Mouse (Mus musculus) mesoderm, embryonic 11.5 days (tissue): ENCODE measurements at regions not wholly inside any gene's neighbourhood (a gene's known extent, or its start where the extent isn't known, plus 50 kb on each side); places are given as distances from the start of the nearest gene placed in this dataset.

Experiments used
- DNase-seq: peaks from one replicate; pipeline ENCODE4 v3.0.0-alpha.2; 2012; ENCODE audit warnings: low read depth, low spot score

DNA sequence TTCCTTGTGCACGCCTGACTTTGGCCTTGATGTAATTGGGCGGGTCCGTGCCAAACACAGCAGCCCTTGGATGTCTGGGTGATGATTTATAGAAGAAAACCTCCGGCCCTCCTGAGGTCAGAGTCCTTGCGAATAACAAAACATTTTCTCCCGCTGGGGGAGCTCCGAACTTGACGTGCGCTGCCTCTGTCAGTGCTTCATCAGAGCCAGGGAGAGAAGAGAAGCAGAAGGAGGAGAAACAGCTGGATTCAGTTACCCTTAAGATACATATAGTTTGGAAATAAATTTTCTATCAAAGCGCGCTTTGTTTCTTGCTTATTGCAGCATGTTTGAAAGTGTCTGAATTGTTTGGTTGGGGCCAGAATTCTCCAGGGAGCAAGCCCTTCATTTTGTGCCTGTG, 225.2 kb upstream of the Myocd start:
- DNase-seq = peak; percentile 74

DNA sequence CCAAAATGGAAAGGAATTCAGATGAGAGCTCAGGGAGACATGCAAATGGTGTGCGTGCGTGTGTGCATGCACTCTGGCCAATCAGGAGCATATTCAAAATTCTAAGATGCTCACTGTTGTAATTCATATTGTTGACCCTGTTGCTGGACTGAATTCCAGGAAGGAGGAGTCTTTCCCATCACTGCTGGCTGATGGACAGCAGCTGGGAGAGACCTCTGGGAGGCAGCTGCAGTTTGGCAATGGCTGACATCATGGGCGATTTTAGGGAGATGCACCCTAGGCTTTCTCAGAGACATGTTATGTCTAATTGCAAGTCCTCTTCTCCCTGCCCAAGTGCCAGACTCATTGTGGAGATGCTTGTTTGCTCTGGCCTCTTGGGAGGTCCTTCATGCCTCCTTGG, 220.6 kb upstream of the Myocd start:
- no peak for DNase-seq

DNA sequence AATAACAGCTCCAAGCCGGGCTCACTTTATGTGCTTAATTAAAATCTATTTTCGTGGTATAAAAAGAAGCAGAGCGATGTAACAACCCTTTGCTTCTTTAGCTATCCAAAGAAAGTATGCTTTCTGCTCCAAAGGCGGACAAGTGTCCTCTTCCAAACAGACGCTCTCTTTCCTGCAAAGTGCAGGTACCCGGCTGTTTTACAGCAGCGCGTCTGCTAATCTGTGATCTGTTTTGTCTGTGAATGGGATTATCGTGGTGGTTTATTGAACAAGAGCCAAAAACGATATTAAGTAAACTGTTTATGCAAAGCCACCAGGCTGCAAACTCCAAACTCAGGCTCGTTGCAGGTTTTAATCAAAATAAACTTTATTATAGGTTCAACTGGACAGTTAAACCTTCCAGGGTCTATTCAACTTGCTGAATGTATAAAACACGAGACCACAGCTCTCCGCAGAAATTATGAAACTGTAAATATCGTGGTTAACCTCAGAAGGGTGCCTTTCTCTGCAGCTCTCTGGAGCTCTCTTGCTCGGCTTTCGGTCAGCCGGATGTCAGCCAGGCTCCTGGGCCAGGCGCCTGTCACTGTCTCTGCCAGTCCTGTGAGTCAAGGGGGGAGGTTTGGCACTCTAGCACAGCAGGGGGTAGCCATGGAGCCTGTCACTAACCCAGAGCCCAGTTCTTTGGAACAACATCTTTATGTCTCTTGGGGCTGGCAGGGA, 206.2 kb upstream of the Myocd start:
- DNase-seq = no peak

DNA sequence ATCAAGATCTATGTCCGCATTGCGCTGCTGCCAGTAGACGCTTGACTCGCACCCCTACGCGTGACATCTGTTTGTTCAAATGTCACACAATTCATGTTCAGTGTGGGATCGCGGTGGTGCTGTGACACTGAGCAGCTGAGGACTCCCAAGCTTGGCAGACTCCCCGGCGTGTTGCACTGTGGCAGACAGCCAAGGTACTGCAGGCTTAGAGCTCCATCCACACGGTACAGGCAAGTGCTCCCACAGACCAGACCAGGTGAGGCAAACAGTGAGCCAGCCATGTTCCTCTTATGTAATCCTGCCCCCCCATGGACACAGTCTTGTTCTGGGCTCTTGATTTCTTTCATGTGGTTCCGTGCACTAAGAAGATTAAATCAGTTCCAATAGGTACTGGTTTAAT, 205.5 kb upstream of the Myocd start:
- no peak for DNase-seq

DNA sequence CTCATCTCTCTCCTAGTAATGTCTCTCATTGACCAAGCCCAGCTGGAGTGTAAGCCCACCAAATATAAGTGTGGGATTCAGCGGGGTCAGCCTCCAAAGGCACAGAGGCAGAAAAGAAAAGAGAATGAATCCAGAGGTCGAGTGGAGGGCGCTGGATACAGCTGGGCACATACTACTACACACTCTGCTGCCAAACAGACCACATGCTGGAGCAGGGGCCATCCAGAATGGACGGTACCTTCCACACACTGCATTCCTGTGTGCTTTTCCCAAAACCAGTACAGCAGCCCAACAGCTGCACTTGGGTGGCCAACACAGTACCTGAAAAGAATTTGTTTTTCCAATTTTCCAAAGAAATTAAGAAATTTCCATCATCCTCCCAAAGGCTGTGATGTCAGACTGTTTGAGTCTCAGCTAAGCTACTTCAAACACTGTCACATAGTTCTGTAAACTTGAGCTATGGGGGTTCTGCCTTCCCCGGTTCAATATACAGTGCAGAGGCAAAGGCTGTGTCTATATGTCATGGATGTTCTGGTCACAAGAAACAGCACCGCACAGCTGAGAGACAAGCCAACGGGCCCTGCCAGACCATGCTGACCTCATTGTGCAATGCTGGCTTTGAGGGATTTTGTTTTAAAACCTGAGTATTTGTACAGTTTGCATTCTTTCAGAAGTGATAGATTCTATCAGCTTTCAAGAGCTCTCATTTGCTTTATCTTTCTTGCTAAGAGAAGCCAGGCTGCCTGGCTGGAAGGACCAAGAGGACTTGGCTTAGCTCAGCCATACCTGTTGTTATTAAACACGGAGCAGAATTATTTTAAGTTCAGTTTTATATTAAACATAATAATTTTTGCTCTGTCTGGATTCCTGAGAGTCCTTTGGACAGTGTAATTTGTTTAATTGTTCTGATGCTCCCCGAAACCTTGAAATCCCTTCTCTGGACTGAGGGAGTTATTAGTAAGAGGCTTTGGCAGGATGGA, 200.3 kb upstream of the Myocd start:
- no peak for DNase-seq

DNA sequence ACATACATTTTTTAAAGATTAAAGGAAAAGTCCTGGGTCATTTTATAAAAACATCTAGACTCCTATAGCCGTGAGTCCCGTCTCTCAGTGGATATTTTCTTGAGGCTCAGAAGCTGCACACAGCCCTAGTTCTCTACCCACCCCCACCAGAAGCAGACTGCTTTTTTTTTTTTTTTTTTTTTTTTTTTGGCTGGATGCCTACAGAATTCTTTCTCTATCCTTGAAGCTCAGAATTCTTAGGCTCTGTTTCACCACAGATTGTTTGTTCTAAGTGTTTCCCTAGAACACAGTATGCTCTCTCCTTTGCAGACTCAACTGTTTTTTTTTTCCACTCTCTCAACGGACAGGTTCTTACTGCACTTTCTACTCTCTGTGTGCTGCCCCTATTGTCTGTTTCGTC, 191.3 kb upstream of the Myocd start:
- DNase-seq = no peak

DNA sequence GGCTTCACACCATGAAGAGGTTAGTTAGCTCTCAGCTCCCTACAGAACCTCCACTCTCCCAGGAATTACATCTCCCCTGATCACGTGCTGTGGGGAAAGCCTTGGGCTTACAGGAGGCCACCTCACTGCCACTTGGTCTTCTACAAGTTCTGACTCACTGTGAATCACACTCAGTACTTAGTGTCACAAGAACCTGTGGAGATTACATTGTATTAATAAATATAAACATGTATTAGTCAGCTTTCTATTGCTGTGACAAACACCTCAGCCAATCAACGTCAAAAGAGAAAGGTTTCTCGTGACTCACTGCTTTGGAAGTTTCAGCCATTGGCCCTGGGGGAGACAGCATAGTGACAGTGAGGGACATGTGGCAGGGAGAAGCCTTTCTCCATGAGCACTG, 178.6 kb upstream of the Myocd start:
- no peak for DNase-seq

DNA sequence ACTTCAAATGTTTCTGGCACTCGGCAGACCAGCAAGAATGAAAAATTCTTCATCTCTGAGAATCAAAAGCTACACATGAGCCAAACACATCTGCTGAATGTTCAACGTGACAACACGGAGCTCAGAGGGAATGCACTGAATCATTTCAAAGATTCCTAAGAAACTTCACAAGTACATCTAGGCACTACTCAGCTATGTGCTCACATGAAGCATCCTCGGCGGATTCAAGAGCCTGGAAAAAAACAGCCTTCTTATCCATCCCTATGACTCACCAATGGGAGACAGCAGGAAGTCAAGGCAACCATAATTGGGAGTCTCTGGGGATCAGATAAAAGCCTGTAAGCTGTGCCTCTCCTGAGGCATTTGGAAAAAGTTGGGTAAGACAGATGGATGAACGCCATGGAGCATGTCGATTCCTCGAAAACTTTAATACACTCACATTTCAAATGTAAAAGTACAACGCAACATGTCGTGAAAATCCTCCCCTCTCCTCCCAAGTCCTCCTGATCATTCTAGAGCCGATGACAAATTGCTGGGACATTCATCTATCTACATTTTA, 173.8 kb upstream of the Myocd start:
- no peak for DNase-seq

DNA sequence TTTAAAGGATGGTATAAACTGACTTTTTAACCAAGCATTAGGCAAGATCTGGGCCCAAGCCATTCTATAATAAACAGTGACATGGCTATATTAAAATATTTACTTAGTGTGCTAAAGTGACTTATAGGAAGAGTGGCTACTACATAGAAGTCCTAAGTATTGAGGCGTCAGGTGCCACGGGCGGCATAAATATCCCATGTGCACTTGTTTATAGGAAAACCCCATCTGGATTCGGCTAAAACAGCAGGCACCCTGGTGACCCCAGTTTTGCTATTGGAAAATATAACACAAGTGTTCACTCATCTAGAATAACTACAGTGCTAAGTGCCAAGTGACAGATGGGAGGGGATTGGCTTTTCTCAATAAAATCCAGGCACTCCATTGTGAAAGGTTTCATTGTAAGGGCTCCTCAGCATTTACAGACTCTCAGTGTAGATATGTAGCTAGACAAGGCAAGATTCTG, 165.9 kb upstream of the Myocd start:
- DNase-seq = no peak

DNA sequence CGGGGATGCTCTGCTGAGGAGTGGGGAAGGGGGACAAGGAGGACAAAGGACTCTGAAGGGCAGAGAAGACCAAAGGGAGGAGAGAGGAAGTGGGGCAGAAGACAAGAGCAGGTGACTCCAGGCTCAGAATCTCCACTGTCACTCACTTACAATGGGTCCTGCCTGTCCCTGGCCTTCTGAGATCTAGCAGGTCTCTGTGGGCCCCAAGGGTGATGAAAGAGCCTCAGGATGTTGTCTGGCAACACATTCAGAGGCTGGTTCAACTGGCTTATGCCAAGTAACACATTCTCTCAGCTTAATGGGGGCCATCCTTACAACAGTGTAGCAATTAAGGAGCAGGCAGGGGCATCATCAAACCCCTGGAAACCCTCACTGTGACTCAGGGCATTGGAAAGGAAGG, 152.1 kb upstream of the Myocd start:
- DNase-seq = no peak

DNA sequence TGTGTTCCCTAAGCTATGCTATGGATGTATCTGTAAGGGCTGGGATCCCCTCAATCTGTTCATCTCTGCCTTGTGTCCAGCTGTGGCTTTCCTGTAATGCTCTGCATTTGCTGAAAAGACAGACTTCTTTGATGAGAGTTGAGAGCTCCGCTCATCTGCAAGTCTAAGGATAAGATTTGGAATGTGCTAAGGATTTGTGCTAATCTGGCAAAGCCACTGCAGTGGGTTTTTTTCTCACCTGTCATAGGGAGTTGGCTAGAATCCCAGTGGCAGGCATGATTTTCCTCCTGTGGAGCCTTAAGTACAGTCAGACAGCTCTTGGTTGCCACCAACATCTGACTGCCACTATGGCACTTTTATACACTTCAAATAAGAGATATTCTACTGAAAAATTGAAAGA, 138.8 kb upstream of the Myocd start:
- no peak for DNase-seq

DNA sequence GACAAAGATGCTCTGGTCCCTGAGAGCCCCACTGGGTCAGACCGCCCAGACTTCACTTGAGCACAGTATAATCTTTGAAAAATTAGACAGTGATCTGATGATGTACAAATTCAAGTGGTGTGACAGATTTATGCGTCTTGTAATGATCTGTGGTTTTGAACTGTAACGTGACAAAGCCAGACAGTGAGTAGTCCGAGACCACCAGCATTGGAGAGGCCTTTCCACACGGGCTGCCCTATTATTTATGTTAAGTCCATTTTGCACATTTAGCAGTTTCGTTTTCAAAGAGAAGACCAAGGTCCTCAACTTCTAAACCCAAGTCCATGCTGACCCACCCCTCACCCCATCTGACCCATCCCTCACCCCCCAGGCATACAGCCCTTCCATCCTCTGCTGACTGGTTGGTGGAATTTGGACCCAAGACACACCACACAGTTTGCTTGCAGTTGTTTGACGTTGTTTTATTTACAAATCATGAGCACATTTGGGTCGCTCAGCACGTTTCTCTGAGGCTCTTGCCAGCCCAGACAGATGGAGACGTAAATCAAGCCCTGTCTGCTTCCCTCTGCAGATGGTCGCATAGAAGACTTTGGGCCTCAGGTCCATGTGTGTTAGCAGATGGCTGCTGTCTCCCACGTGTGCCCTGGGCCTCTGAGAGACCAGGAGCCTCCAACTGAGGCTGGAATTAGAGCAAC, 132.8 kb upstream of the Myocd start:
- DNase-seq = peak; percentile 50

DNA sequence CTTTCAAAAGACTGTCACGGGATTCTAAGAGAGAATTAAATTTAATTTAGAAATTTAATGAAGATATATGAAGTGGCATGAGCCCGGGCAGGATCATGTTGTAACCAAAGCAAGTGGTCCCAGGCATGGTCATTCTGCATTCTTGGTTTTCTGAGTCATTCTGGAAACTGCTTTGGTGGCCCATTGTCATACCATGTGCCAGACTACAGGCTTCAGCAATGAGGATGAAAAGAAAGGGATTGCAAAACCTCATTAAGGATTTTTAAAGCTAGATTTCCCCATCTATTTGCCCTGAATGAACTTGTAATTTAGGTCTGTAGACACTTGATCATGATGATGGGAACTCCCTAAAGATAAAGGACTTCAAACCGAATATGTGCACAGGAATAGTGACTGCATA, 119.4 kb upstream of the Myocd start:
- DNase-seq = no peak

DNA sequence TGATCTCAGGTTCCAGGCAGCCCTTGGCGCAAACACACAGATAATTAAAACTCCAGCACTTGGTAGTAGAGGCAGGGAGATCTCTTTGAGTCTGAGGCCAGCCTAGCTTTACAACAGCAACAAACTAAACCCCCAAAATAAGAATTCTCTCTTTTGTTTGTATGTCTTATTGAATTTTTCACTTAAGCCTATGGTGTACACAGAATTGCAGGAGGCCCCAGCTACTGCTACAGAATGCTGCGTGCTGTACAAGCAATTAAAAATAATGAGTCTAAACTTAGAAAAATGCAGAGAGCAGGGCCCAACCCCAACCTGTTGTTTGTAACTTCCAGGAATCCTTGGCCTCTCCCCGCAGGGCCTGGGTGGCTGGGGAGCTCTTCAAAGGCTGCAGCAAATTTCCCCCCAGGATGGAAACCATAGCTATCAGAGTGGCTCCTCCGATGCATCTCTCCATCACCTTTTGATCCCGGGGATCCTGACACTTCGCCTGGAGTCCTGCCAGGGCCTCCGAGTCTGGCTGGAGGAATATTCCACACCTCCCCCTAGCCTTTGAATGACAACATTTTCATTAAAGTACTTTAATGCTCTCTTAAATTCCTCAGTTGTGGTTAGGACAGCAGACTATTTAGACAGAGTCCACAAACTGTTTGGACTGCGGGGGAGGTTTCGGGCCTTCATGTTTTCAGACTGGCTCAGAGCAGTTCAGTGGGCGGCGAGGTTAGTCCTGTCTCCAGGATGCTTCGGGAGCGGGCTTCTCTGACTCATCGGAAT, 116.7 kb upstream of the Myocd start:
- DNase-seq = peak; percentile 6

DNA sequence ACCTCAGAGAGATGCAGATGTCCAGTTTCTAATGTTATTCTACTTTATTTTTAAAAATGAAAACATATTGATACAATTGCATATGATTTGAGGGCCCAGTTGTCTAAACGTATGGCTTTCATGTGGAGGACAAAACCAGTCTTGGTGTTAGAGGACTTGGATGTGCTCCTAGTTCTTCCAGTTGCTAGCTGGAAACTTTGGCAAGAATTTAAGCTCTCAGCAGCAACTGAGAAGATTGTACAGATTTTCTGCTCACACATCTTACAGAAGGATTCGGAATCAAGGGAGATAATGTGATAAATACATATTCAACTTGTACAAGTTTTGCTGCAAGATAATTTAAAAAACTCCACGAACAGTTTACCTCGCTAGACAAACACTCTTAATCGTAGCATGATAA, 105.6 kb upstream of the Myocd start:
- DNase-seq = no peak

DNA sequence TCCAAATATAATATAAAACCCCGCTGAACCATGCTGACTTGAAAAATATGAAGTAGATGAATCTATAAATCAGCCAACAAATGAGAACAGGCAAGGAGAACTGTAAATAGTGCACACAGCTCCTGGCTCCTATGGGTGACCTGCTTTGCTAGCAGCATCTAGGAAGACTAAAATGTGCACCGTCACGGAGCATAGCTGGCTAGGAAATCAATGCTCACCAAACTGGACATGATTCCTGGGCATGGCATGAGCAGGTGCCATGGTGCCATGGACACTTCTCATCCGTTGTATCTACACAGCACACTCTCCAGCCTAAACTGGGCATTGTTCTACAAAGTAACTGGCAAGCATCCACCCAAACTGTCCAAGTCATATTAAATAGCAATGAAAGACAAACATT, 103.3 kb upstream of the Myocd start:
- no peak for DNase-seq

DNA sequence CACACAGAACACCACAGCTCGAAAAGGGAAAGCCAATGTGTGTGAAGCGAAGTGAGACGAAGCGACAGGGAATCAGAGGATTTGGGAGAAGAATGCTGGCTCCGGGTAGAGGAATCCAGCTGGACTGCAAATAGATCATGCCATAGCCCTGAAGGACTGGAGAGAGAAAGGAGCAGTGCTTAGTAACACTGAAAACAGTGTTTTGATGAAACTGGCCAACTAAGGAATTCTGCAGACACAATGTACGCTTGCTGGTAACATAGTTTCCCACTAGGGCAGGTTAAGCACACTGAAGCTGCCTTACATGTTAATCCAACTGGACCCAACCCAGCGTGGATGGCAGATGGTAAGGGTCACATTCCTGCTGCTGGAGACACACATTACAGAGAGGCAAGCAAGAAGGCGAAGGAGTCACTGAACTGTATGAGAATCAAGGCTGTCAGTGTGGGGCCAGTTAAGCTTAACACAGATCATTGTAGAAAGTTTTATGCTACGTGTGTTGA, 102.6 kb upstream of the Myocd start:
- no peak for DNase-seq

DNA sequence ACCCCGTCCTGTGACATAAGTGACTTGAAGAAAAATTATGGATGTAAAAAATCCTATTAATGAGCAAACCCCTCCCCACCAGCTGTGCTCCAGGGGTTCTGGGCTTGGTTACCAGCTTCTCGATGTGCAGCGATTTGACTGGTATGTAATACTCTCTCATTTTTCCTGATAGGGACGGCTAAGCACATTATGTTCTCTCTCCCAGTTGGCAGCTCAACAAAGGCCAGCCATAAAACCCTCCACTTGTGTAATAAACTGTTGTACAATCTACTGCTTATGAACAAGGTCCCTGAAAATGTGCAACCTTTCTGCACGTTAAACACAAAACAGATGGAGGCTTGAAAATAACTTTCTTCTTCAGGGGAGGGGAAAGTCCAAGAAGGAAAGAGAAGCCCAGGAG, 98.0 kb upstream of the Myocd start:
- no peak for DNase-seq

DNA sequence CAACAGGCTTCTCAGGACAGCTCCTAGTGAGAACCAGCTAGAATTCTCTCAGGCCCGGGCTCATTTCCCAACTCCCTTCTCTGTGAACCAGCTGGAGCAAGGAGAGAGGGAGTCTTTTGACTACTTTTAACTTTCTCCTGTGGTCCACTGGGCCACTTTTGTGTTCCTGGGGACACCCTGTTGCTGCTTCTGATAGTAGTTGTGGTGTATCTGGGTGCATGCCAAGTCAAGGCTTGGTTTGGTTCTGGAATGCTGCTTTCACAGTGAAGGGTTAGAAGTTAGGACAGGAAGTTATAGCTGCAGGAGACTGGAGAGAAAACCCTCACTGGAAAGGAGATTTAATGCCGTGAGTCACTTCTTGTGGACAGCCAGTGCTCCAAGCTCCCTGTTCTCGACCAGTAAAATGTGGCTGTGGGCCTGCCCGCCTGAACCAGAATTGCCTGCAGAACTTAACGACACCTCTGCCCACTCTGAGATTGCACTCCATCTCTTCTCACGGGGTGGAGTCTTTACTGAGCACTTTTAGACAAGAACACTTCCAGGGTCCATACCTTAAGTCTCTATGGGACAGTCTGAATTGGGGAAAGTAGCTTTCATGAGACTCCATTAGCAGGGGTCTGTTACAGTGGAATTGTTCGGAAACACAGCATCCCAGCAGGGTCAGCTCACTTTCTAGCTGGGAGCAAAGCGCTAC, 97.0 kb upstream of the Myocd start:
- no peak for DNase-seq
